Mouse (Mus musculus) heart, postnatal 0 days (tissue): Measurements from ENCODE around the gene Dlx6.

Experiments used
- CTCF ChIP-seq: IDR thresholded peaks from 2 replicates; pipeline ENCODE4 v1.5.1; 2016; ENCODE audit warnings: antibody characterized with exemption, control low read depth, low read depth
- EP300 ChIP-seq: IDR thresholded peaks from 2 replicates; pipeline ENCODE4 v1.6.1; 2016; ENCODE audit warnings: antibody characterized with exemption, low read depth

- TF ChIP-seq CTCF = no peak
- TF ChIP-seq EP300 = no peak
Measured at GRCm38 (mm10) chr6:6870876-6871420, 7.8 kb downstream of the Dlx6 start.
